Mouse (Mus musculus) liver, embryonic 13.5 days (tissue): ENCODE measurements at regions not wholly inside any gene's neighbourhood (a gene's known extent, or its start where the extent isn't known, plus 50 kb on each side); places are given as distances from the start of the nearest gene placed in this dataset.

Experiments
- ATAC-seq: fragments of 200-750 bp; cut with Nextera tagmentation; 2 replicates; pipeline ENCODE4 v1.8.0; 2017; ENCODE audit warnings: low read depth, mild to moderate bottlenecking, moderate number of reproducible peaks, moderate library complexity
- DNase-seq: peaks from one replicate; pipeline ENCODE4 v3.0.0; 2022
- H3K27ac ChIP-seq: fragments of 300-500 bp; sonication (generic); 2 replicates; pipeline ENCODE4 v1.5.1; 2015; ENCODE audit warnings: moderate library complexity, mild to moderate bottlenecking, inconsistent platforms
- H3K27me3 ChIP-seq: fragments of 300-500 bp; sonication (generic); 2 replicates; pipeline ENCODE4 v1.6.1; 2015; ENCODE audit warnings: mild to moderate bottlenecking, inconsistent platforms
- H3K36me3 ChIP-seq: fragments of 300-500 bp; sonication (generic); 2 replicates; pipeline ENCODE4 v1.6.1; 2015; ENCODE audit warnings: mild to moderate bottlenecking, inconsistent platforms
- H3K4me1 ChIP-seq: fragments of 300-500 bp; sonication (generic); replicated peaks from 2 replicates; pipeline ENCODE4 v1.6.1; 2015; ENCODE audit warnings: inconsistent platforms
- H3K4me2 ChIP-seq: fragments of 300-500 bp; sonication (generic); 2 replicates; pipeline ENCODE4 v1.6.1; 2015; ENCODE audit warnings: inconsistent platforms, mild to moderate bottlenecking, moderate library complexity
- H3K4me3 ChIP-seq: fragments of 300-500 bp; sonication (generic); replicated peaks from 2 replicates; pipeline ENCODE4 v1.5.1; 2015; ENCODE audit warnings: mild to moderate bottlenecking, inconsistent platforms
- H3K9ac ChIP-seq: fragments of 300-500 bp; sonication (generic); 2 replicates; pipeline ENCODE4 v1.6.1; 2015; ENCODE audit warnings: mild to moderate bottlenecking, inconsistent platforms
- H3K9me3 ChIP-seq: fragments of 300-500 bp; sonication (generic); replicated peaks from 2 replicates; pipeline ENCODE4 v1.6.1; 2016; ENCODE audit warnings: inconsistent platforms
- WGBS: fragments of 180-500 bp; shearing (Covaris S2); methylation state at CpG from one replicate; pipeline ENCODE4 v1.1.7; 2015; ENCODE audit not compliant: insufficient replicate concordance; 5-methylcytosine and 5-hydroxymethylcytosine counted together

- Histone ChIP-seq H3K4me3 (no peak overlapping the region), H3K27ac (no peak overlapping the region), H3K4me2 (no peak overlapping the region), H3K9ac (no peak overlapping the region), H3K27me3 (no peaks in the 10 kb centered on the region), H3K36me3 (no peaks in the 10 kb centered on the region), H3K4me1 (no peaks in the 10 kb centered on the region), H3K9me3 (no peaks in the 10 kb centered on the region)
- ATAC-seq, result no peak
- 23% methylated on average over 5 of the region's 5 CpGs for WGBS
- no peak for DNase-seq
Measured at GRCm38 (mm10) chr7:39659597-39659996, 142.0 kb downstream of the Zfp619 start.

- WGBS, result 53% methylated on average over 8 of the region's 8 CpGs
- no peak overlapping the region for H3K9ac ChIP-seq
- H3K36me3 ChIP-seq, result no peaks in the 10 kb centered on the region
- H3K9me3 ChIP-seq, result no peaks in the 10 kb centered on the region
- H3K4me3 ChIP-seq, result no peak overlapping the region
- H3K27ac ChIP-seq, result no peak overlapping the region
- DNase-seq (no peak), ATAC-seq (no peak)
- no peak overlapping the region for H3K4me2 ChIP-seq
- H3K27me3 ChIP-seq, result no peaks in the 10 kb centered on the region
- H3K4me1 ChIP-seq, result no peaks in the 10 kb centered on the region
Measured at GRCm38 (mm10) chr7:39675124-39675846, 157.7 kb downstream of the Zfp619 start.

DNA sequence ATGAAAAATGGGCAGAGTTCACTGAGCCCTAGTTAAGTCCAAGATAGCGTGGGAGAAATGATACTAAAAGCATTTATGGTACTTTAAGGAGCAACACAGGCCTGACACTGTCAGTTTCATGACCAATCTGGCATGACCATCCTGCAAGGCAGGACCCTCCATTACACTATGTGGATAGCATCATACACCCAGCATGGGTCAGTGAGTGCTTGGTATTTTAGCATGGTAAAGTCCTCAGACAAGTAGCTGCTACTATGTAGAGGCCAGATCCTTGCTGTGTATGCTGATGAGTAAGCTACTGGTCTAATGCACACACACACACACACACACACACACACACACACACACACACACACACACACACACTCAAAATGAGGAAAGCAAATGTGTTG, 158.3 kb downstream of the Zfp619 start:
- H3K4me2 ChIP-seq, result no peak overlapping the region
- 36% methylated on average over 1 of the region's 1 CpGs for WGBS

GRCm38 (mm10) chr7:39680411-39680810, 162.8 kb downstream of the Zfp619 start:
- DNase-seq (no peak), ATAC-seq (no peak)
- no peak overlapping the region for H3K4me2 ChIP-seq
- H3K9me3 ChIP-seq, result no peaks in the 10 kb centered on the region
- H3K36me3 ChIP-seq, result no peaks in the 10 kb centered on the region
- no peaks in the 10 kb centered on the region for H3K4me1 ChIP-seq
- whole genome bisulfite sequencing, result 21% methylated on average over 2 of the region's 2 CpGs
- no peak overlapping the region for H3K4me3 ChIP-seq
- H3K27ac ChIP-seq, result no peak overlapping the region
- no peaks in the 10 kb centered on the region for H3K27me3 ChIP-seq
- no peak overlapping the region for H3K9ac ChIP-seq

More for the DNA sequence above, 158.3 kb downstream of the Zfp619 start:
- Histone ChIP-seq H3K36me3 (no peaks in the 10 kb centered on the region), H3K27ac (no peak overlapping the region), H3K4me3 (no peak overlapping the region), H3K9me3 (no peaks in the 10 kb centered on the region), H3K27me3 (no peaks in the 10 kb centered on the region), H3K9ac (no peak overlapping the region), H3K4me1 (no peaks in the 10 kb centered on the region)
- DNase-seq, result no peak
- no peak for ATAC-seq

DNA sequence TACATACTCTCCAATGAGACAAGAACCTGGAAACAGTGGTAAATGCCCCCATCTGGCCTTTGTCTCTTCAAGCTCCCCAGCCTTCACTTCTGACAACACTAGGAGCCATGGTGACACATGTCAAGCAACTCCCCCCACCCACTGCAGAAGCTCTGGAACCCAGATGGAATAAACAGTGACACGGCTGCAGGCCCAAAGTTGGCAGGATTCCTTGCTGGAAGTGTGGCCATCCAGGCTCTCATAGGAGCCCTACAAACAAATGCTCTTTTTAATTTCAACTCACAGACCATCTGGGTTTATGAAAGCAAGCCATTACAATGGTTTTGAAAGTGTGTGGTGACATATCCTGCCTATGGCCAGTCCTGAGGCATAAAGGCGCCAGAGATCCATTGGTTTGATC, 179.0 kb downstream of the Zfp619 start:
- ATAC-seq, result no peak

DNA sequence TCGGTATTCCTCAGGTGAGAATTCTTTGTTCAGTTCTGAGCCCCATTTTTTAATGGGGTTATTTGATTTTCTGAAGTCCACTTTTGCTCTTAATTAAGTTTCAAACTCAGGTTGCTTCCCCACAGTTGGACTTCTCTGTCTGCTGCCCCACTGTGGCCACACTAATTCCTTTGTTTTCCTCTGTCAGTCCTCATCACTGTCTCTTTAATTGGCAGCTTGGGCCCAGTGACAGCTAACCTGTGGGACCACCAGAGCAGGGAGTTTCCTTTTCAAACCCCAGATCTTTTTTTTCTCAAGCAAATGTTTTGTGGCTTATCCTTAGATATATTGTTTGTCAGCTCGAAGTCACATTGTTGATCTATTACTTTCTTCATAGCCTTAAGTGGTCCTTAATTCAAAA, 183.9 kb downstream of the Zfp619 start:
- Histone ChIP-seq H3K9me3 (no peaks in the 10 kb centered on the region), H3K4me1 (no peaks in the 10 kb centered on the region), H3K36me3 (no peaks in the 10 kb centered on the region), H3K9ac (no peak overlapping the region), H3K4me3 (no peak overlapping the region), H3K4me2 (no peak overlapping the region), H3K27ac (no peak overlapping the region), H3K27me3 (no peaks in the 10 kb centered on the region)
- WGBS, result 43% methylated on average over 2 of the region's 2 CpGs
- no peak for DNase-seq
- ATAC-seq, result no peak

More for the DNA sequence above, 179.0 kb downstream of the Zfp619 start:
- Histone ChIP-seq H3K4me2 (no peak overlapping the region), H3K4me3 (no peak overlapping the region), H3K36me3 (no peaks in the 10 kb centered on the region), H3K27ac (no peak overlapping the region), H3K9ac (no peak overlapping the region), H3K27me3 (no peaks in the 10 kb centered on the region), H3K9me3 (no peaks in the 10 kb centered on the region), H3K4me1 (no peaks in the 10 kb centered on the region)
- DNase-seq, result no peak
- 57% methylated on average over 2 of the region's 2 CpGs for WGBS

DNA sequence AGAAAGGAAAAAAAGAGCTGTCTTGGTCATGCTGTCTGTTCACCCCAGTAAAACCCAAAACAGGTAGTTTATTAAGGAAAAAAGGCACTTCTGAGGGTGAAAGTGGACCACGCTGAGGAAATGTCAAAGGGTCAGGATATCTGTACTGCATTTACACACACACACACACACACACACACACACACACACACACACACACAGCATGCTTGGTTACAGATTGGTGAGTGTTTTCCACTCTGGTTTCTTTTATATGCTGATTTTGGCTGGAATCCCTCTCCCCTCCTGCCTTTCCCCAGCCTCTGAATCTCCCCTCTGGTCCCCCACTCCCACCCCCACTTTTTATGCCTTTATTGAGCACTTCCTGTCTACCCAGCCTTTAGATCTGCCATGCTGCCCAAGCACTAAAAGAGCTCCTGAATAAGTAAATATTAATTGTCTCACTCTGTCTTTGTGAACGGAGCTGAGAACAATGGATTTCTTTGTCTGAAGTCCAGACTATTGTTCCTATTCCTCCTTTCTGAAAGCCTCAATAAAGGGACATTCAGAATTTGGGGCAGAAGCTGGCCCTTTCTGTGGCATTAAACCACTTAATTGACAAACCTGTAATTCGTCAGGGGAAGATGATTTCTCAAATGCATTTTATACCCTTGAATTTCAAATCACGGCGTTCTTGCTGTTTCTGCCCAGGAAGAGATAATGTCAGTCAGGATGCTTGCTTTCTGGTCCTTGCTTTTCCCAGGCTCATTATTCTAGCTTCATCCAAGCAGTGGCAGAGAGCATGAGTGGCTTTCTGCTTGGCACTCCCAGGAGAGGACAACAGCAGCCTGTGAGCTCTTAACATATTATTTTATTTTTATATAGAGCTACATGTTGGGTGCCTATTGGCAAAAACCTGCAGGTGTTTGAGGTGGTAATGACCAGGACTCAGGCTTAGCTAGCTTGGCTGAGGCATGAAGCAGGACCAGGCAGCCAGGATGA, 187.8 kb downstream of the Zfp619 start:
- no peak for ATAC-seq
- no peak for DNase-seq
- no peak overlapping the region for H3K4me3 ChIP-seq
- no peak overlapping the region for H3K4me2 ChIP-seq
- H3K27ac ChIP-seq, result no peak overlapping the region
- no peaks in the 10 kb centered on the region for H3K9me3 ChIP-seq
- H3K27me3 ChIP-seq, result no peaks in the 10 kb centered on the region
- H3K36me3 ChIP-seq, result no peaks in the 10 kb centered on the region
- no peaks in the 10 kb centered on the region for H3K4me1 ChIP-seq
- 51% methylated on average over 5 of the region's 5 CpGs for WGBS
- no peak overlapping the region for H3K9ac ChIP-seq

DNA sequence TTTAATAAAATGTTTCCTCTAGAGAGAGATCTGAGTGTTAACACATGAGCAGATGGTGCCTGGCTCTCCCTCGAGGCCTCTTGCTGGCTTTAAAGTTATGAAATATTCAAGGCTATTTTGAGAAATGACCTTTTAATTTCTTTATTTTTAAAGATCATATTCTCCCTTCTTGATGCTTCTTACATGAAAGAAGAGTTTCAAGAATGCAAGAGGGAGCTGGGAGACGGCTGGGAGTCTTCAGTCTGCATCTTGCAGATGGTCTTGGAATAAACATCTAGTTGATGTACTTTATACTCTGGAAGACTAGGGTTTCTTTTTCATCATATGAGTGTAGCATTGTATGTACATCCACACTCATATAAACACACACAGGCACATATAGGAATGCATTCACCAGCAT, 189.0 kb downstream of the Zfp619 start:
- no peak overlapping the region for H3K9ac ChIP-seq
- no peaks in the 10 kb centered on the region for H3K9me3 ChIP-seq
- H3K4me1 ChIP-seq, result no peaks in the 10 kb centered on the region
- no peaks in the 10 kb centered on the region for H3K27me3 ChIP-seq
- H3K27ac ChIP-seq, result no peak overlapping the region
- WGBS, result 43% methylated on average over 2 of the region's 2 CpGs
- no peak for ATAC-seq
- no peaks in the 10 kb centered on the region for H3K36me3 ChIP-seq
- no peak overlapping the region for H3K4me2 ChIP-seq
- no peak for DNase-seq
- no peak overlapping the region for H3K4me3 ChIP-seq

DNA sequence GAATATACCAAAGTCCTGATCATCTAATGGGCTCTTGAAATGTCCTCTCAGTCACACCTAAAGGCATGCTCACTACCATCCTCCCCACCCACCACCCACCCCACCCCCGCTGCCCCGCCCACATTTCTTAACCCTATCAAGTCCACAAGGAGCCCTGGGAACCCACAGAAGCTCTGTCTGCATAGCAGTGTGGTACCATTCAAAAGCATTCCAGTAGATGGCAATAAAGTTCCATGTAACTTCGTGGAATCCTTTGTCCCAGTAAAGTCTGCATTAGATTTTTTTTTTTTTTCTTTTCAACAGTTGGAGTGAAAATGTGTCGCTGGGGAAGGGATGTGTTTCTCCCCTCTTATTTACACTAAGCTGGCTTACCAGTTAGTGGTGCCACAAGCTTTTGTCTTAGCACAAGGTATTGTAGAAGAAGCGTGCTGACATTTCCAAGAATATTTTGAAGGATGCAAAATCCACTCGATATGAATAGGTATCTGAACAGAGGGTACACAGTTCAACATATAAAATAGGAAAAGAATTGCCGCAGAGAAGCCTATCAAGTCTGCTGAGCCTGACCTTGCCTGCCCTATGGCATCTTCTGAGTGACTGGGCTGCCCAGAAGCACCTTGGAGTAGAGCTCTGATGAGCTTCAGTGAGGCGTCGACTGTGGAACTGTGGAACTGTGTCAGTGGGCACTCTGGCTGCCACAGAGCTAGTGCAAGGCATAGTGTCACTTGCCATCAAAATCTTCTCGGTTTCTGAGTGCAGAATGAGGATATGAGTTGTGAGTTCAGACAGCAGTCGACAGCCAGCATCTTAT, 199.0 kb downstream of the Zfp619 start:
- Histone ChIP-seq H3K9me3 (no peaks in the 10 kb centered on the region), H3K9ac (no peak overlapping the region), H3K4me1 (no peaks in the 10 kb centered on the region), H3K4me2 (no peak overlapping the region), H3K4me3 (no peak overlapping the region), H3K27me3 (no peaks in the 10 kb centered on the region), H3K36me3 (no peaks in the 10 kb centered on the region), H3K27ac (no peak overlapping the region)
- no peak for DNase-seq
- ATAC-seq, result no peak
- WGBS, result 14% methylated on average over 11 of the region's 11 CpGs

DNA sequence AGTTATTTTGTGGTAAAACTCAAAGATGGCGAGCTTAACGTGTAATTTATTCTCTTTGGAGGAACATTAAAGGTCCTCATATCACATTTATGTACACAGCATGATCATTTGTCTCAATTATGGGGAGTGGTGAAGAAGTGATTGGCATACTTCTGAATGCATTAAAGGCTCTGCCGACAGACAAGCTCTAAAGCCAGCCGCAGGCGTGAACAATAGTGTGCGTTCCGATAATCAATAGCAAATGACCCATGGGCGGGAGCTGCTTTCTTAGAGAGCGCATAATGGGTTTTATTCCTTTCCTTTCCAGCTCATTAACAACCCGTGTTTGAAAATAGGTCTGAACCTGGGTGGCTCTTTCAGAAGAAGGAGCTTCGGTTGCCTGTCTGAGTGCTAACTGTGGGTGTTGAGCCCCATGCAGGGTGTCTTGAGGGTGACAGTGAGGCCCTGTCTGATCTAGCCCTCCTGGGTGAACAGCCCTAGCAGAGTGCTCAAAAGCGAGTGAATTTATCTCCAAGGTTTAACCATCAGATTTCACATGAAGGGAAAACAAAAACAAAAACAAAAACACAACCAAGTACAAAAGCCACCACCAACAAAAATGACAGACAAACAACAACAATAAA, 210.5 kb downstream of the Zfp619 start:
- Histone ChIP-seq H3K9ac (no peak overlapping the region), H3K9me3 (no peaks in the 10 kb centered on the region), H3K4me3 (no peak overlapping the region), H3K27me3 (no peaks in the 10 kb centered on the region), H3K36me3 (no peaks in the 10 kb centered on the region), H3K4me1 (no peaks in the 10 kb centered on the region), H3K27ac (no peak overlapping the region), H3K4me2 (no peak overlapping the region)
- DNase-seq (no peak), ATAC-seq (no peak)
- 67% methylated on average over 12 of the region's 12 CpGs for WGBS

DNA sequence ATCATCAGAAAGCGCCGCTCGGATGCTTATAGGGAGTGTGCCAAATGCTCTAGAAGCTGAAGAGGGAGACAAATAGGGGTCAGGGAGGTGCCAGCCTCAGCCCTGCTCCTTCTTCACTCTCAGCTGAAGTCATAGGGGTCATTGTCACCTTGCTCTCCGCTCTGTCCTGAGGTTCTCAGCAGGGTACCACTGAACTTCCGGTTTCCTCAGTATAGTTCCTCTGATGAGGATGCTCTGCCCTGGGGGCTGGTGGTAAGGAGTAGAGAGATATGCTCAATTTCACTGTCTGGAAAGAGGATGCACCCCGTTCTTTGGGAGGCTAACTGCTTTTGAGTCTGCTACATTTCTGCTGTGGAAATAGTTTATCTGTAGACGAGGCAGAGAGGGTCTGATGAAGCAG, 211.4 kb downstream of the Zfp619 start:
- H3K4me1 ChIP-seq, result no peaks in the 10 kb centered on the region
- H3K27me3 ChIP-seq, result no peaks in the 10 kb centered on the region
- H3K9me3 ChIP-seq, result no peaks in the 10 kb centered on the region
- H3K36me3 ChIP-seq, result no peaks in the 10 kb centered on the region
- 49% methylated on average over 7 of the region's 7 CpGs for WGBS
- no peak overlapping the region for H3K9ac ChIP-seq
- DNase-seq, result no peak
- H3K4me2 ChIP-seq, result no peak overlapping the region
- H3K27ac ChIP-seq, result no peak overlapping the region
- H3K4me3 ChIP-seq, result no peak overlapping the region
- no peak for ATAC-seq
